Mouse (Mus musculus) thymus, adult 2 months (tissue): ENCODE data around the gene Tigar.

ENCODE experiments used
- CTCF ChIP-seq: fragments of 200-500 bp; IDR thresholded peaks from 2 replicates; pipeline ENCODE4 v1.5.1; 2012; ENCODE audit warnings: mild to moderate bottlenecking, control low read depth, low read length, moderate library complexity, borderline replicate concordance; ENCODE audit not compliant: control insufficient read depth, poor library complexity, insufficient read depth; ENCODE audit errors: extremely low read depth
- POLR2A ChIP-seq: fragments of 200-500 bp; IDR thresholded peaks from 2 replicates; pipeline ENCODE4 v1.6.1; 2012; ENCODE audit warnings: mild to moderate bottlenecking, low read length, control low read depth, moderate library complexity; ENCODE audit not compliant: control insufficient read depth, poor library complexity, insufficient read depth; ENCODE audit errors: extremely low read depth

DNA sequence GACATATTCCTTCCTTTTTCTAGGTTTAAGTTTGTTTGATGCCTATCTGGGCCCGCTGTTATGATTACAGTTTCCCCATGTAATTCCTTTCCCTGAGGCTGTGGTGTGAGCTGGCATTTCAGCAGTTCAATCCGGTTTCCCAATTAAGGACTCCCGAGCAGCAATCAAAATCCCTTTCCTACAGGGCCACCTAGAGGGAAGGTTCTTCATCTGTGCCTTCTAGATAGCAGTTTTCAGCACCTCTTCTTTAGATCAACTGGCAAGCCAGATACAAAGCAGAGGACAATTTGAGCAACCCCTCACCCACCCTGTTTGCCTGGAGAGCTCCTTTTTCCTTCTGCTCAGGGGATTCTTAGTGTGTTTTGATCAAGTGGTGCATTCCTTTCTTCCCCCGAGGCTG, 22.6 kb downstream of the Tigar start:
- TF ChIP-seq POLR2A: no peak
- TF ChIP-seq CTCF: no peak
